Mouse (Mus musculus) c-Kit-negative CD71-positive TER-119-positive erythroid progenitor cells, embryonic 14.5 days (primary cell): ENCODE results near the gene Ei24.

Experiments used
- DNase-seq: peaks from one replicate; pipeline ENCODE4 v3.0.0-alpha.2; 2013; ENCODE audit warnings: low read depth, low spot score

The Ei24 gene

DNA sequence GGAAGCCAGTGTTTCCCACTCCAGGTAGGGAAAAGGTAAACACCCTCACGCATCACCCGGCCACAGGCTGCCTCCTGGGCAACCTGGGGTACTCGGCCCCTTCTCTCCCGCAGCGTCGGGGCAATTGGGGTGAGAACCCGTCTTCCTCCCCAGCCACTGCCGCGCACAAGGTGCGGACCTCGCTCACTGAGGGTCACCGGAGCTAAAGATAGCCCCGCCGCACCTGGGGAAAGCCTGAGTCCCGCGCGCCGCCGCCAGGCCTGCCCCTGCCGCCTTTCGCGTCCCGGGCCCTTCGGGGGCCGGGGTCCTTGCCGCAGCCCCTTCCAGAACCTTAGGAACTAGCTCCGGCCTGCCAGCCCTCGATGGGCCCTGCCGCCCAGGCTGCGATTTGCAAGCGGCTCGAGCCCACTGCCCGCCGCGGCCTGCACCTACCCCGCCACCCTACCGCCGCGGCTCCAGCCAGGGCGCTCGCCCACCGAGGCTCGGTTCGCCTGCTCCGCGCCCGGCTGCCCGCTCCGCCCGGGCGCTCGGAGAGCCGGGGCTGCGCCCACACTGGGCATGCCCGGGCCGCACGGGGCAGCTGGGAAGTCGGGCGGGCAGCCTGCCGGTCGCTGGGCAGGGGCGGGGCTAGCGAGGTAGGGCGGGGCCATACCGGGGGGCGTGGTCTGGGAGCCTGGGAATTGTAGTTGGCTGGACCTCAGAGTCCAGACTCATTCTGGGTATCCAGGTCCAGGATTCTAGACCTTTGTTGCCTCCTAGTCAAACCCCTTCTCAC, at the start of gene Ei24:
Ei24 (minus strand) TSS at position 613 of the 775 bp plus-strand sequence.
- peak; percentile 67 for DNase-seq

DNA sequence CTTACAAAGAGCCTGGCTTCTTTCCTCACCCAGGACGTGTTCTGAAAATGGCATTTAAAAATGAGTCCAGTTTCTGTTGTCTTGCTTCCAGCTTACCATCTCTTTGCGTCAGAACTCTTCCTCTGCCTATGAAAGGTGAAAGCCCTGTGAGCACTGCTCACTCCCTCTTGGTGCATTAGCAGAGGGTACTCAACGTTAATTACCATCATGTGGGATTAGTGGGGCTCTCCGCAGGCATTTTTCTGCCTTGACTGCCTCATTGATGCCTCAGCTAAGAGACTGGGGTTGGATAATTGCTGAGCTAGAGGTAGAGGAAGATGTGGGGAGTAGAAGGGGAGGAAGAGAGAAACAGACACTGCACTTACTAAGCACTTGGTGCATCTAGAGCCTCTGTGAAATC, 49.2 kb upstream of the Ei24 start:
- DNase-seq, result no peak

DNA sequence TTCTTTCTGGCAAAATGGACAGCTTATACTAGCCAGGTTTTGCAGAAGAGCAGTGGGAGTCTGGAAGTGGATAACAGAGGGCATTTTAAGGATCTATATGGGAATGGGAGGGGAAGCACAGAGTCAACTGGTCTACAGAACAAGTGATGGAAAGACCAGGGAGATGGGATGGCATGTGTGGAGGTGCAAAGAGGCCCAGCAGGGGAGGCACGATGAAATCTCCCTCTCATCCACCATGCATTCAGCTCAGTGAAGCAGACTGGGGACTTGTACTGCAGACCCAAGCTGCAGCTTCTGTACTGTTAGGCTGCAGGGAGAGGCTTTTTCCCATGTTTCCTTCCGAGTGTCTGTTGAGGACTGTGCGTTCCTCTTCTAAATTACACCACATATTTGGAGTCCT, 36.7 kb upstream of the Ei24 start:
- no peak for DNase-seq

DNA sequence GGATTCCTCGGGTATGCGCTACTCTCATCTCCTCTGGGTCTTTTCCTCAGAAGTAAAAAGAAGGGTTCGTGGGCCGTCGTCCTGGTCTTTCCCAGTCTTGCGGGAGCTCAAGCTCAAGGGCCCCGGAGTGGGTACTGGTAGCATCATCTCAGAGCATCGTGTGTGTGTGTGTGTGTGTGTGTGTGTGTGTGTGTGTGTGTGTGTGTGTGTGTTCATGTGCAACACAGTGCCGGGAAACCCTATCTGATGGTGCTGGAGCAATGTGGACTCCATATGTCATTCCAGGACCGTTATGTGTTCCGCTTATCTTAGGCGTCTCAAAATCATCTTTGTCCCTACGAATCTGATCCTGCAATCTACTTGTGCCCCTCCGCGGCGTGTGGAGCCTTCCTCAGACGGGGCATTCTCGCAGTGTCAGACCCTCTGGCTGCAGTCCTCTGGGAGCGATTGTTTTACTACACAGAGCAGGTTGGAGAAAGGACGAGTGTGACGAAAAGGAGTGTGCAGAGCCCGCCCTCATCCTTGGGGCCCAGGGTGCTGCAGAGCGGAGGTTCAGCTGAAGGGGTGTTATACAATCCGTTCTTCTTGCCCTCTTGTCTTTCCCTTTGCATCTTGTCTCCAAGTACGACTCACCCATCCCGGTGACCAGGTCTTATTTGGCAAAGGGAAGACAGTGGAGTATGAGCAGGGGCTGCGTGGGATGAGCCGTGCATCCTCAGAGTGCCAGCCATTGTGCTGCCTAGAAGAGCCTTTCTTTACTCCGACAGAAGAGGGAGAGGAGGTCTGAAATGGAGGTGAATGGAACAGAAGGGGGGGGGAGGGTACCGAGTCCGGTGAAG, 36.1 kb upstream of the Ei24 start:
- DNase-seq, result no peak

DNA sequence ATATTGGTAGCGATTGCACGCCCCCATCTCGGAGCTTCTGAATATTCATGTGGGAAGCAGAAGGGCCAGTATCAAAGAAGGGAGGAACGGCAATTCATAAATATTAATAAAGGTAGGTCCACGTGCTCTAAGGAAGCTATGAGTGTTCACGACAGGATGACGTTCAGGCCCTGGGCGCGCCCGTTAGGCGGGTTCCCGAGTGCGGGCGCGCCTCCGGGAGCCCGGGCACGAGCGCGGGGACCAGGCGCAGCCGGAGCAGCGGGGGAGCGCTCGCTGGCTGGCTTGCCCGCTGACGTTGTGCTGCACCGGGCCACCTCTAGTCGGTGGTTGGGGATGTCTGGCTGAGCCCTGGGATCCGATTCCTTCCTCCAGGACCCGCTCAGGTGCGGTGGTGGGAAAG, 35.3 kb upstream of the Ei24 start:
- no peak for DNase-seq

DNA sequence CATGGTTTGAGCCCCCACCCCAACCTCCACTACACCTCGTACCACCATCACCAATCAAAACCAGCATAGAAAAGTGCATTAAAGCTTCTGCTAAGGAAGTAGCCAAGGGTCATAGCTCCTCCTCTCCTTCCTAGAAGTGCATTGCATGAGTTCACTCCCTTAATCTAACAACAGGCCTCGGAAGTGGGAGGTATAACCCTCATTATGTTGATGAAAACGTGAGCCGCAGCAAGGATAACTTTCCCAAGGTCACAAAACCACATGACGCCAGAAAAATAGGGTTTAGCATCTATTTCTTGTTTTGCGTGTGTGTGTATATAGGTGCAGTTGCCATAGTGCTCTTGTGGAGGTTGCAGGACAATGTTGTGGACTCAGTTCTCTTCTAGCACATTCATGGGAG, 34.2 kb upstream of the Ei24 start:
- no peak for DNase-seq

DNA sequence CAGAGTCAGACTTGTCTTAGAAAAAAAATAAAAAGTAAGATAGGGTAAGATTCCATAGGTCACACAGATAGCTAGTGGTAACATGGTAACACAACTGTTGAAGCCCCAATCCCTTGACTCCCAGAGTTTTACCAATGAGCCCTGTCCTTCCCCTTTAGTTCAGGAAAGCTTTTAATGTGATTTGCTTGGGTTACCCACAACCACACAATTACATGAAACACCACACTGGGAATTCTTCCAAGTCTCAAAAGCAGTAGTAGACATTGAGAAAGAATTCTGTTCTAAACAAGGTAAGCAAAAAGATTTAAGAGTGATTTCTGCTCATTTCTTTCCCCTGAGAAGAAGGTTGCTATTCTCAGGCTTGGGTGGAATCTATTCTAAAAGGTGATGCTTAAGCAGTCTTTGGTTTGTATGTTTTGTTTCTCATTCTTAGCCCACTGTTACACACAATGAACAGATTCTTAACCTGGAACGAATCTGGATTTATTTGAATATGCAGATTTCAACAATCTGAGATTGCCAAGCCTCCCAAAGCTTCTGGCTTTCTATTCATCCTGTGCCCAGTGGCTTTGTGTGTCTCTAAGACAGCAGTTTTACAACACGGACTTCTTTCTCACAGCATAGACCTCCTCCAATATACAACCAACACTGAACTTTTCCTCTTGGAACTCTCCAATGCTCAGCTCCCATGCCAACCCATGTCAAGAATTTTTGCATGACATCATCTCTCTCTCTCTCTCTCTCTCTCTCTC, 29.6 kb upstream of the Ei24 start:
- no peak for DNase-seq

DNA sequence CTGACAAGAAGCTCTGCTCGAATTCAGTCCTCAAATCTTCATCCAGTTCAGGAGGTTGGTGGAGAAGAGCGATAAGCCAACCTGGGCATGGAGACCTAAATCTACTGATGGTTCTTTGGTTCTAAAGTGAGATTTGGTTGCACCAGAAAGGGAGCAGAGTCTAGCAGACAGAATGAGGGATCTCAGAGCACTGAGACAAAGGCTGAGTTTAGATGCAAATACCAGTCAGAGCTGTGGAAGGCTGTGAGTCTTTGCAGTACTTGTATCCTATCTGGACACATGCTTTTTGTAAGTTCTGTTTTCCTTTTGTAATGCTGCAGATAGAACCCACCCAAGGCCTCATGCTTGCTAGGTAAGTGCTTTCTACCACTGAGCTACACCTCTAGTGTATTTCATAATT, 24.8 kb upstream of the Ei24 start:
- no peak for DNase-seq

DNA sequence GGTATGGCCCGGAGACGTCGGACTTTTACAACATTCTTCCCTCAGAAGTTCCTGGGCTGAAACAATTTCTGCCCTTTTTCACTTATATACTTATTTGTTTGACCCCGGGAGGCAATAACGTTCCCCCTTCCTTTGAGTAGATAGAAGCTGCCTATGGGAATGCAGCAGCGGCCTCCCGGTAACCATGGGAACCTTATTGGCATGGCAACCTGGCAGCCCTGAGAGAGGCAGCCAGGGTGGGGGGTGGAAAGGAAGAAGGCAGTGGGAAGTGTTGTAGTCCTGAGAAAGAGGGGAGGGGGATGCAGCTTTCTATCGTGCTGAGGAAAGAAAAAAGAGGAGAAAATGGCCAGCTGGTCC, 24.4 kb upstream of the Ei24 start, which contains the start of gene Fez1:
Fez1 (plus strand) TSS at position 221 of the 357 bp plus-strand sequence.
- no peak for DNase-seq

DNA sequence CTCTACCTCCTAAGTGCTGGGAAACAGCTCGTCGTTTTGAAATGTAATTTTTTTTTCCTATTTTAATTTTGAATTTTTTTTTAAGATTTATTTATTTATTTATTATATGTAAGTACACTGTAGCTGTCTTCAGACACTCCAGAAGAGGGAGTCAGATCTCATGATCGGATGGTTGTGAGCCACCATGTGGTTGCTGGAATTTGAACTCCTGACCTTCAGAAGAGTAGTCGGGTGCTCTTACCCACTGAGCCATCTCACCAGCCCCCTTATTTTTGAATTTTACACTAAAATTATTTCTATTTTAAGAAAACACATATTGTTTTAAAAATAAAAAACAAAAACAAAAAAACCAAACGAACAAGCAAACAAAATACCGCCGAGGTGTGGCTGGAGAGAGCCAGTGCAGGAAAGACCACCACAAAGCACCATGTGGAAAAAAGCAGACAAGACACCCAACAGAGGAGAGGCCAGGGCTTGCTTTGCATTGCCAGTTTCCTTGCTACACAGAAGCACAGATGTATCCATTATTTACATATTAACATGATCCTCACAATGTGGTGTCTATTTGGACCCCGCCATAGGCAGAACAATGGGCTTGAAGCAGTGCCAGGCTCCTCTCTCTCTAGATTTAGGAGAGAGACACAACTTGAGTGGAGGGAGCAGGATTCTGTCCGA, 23.9 kb upstream of the Ei24 start:
- no peak for DNase-seq

DNA sequence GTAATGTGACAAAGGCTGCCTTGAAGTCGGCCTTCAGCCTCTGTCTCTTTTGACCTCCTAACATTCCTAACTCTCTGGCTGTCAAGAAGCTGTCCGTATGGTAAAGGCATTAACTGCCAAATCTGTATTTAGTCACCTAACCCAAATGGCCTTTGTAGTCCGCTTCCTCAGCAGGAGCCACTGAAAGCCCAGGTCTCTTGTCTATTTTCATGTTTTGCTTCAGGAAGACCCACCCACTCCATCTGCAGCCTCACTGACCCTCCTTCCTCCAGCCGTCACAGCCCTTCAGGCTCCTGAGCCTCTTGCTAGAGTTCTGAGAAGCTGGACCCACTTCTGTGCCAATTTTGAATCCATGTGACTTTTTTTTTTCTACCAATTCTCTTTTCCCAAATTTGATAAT, 21.7 kb upstream of the Ei24 start:
- DNase-seq, result no peak

DNA sequence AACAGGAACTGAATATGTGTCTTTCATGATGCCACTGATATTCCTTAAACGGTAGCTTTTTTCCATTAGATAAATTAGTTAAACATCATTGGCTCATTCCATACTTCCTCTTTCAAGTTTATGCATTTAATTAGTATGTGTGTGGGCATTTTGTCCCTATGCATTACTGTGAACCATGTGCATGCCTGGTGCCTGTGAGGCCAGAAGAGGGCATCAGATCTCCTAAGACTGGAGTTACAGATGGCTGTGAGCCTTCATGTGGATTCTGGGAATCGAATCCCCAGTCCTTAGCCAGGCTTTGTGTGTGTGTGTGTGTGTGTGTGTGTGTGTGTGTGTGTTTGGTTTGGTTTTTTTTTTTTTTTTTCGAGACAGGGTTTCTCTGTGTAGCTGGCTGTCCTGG, 17.3 kb upstream of the Ei24 start:
- no peak for DNase-seq

DNA sequence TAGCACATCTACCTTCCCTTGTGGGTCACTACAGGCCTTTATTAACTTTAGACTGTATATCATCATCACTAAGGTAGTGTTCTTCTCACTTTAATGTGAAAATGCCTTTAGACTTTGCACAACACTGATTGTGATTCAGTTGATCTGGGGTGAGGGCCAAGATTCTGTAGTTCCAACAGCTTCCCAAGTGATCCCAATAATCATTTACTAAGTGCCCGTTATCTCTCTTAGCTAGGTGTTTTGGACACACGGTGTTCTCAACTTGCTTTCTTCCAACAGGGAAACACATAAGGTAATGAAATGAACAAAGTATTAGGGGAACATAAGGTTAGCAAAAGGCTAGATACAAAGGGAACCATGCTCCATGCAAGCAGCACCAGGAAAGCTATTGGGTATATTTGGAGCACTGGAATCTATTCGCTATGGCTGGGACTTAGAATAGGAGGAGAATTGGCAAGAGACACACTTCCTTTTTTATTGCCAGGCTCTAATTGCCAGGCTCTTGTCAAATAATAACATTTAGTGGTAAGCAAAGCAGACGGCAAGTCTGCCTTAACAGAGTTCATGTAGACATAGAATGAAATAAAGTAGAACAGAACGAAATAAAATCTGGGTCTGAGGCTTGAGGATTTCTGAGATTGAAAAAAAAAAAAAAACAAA, 11.1 kb upstream of the Ei24 start:
- DNase-seq, result no peak

DNA sequence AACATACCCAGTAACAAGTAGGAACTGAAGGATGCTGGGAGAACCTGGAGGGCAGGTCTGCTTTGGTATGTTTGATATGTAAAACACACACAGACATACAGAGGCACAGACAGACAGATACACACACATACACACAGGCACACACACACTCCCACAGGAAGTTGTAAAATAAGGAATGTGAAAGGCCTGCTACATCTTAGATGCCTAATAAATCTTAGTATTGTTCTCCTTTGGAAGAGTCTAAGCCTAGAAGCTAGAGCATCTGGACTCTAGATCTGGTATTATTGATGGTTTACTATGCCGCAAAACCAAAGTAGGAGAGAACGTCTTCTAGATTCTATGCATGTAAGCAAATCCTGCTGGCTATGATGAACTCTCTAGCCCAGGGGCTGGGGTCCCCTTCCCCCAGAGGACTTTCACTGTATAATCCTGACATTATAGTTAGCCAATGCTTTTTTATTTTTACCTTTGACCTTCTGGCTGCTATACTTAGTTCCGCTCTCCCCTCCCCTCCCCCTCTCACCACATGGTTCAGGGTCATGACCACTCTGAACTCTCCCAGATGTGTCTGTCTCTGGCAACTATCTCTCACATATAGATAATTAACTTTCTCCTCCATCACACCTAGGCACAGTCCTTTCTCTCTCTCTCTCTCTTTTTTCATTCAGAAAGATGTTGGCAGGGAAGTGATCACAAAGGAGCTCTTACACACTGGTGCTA, 8.2 kb upstream of the Ei24 start:
- DNase-seq, result no peak

DNA sequence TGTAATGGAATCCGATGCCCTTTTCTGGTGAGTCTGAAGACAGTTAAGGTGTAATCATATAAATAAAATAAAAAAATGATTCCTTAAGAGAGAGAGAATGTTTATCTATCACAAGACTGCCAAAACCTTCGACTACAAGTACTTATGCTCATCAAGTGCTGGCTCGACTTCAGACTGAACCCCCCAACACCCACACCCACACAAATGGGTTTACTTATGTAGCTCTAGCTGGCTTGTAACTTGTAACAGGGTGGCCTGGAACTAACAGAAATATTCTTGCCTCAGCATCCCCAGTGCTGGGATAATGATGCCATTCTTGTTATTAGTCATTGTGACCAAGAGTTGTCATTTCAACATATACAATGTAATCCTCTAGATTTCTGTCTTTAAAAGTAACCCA, 6.7 kb upstream of the Ei24 start:
- no peak for DNase-seq

DNA sequence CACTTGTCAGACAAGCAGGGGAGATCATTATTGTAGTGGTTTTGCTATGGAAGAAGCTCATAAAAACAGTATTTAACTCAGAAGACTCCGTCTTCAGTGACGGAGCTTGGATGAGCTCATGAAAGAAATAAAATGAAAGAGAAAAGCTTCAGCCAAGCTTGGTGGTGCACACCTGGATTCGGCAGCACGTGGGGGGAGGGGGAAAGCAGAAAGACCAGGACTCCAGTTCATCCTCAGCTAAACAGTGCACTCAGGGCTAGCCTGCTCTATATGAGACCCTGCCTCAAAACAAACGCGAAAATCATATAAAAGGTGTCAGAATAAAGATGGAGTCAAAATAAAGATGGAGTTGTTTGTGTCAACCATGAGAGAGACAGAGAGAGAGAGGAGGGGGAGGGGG, 6.2 kb upstream of the Ei24 start:
- DNase-seq, result no peak

DNA sequence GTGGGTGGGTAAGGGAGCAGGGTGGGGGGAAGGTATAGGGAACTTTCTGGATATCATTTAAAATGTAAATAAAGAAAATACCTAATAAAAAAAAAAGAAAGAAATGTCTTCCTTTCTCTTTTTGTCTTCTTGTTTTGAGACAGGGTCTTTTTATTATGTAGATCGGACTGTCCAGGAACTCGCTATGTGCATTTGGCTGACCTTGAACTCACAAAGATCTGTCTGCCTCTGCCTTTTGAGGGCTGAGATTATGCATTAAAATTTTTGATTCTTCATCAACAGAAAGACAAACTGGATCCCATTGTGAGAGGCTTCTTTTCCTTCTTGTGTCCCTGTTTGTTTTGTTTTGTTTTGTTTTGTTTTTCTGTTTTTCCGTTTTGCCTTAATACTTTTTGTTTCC, 5.8 kb upstream of the Ei24 start:
- DNase-seq, result no peak

DNA sequence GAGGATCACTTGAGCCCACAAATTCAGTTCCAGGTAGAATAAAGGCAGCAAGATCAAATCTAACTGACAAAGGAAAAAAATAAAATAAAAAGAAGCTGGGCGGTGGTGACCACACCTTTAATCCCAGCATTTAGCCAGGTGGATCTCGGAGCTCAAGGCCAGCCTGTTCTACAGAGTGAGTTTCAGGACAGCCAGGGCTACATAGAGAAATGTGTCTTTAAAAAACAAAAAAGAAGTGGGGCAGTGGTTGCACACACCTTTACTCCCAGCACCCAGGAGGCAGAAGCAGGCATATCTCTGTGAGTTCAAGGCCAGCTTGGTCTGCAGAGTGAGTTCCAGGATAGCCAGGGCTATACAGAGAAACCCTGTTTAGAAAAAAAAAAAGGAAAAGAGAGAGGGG, 4.8 kb upstream of the Ei24 start:
- no peak for DNase-seq

DNA sequence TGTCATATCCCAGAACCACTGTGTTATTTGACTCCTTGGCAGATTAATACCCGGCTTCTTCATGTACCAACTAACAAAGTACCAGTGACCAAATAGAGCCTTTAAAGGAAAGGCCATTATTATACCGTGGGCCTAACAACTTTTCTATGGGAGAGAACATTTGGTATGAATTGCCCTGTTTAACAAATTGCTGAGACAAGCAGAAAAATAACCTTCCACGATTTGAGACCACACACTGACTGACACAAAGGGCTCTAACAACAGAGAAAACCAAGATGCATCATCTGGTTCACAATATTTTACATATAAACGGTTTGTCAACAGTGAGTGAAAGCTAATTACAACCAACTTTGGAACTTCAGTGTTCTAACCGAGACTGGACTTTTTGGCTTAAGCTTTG, 969 bp downstream of the Ei24 start:
- DNase-seq, result no peak

DNA sequence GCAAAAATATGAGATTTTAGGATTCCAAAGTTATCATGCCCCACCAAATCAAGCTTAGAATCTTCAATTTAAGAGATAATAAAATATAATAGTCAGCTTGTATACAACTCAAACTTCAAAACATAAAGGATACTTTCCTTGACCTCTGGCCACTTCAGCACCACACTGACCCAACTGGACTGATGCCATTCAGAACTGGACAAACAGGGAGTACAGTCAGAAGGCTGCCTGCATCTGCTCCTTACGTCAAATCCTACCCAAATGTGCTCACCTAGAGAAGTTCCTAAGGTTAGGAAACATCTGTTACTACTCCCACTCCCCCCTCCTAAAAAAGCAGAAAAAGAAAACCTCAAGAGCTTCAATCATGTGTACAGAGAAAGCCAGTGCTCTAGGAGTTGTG, 1.6 kb downstream of the Ei24 start:
- no peak for DNase-seq

DNA sequence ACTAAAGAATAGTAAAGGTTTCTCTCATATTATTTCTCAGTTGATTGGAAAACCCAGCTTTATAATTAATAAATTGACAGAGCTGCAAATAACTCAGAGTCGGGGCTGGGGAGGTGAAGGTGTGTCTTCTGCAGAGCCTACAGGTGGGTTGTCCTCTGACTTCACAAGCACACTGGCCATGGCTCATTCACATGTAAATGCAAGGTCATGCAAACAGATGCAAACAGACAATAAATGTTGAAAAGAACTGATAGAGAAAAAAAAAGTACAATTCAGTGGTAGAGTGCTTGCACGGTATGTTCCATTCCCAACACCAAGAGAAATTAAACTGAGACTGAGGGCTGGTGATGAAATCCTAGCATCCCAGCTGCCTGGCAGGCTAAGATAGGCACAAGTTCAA, 2.7 kb downstream of the Ei24 start:
- no peak for DNase-seq
